Mouse (Mus musculus) liver, postnatal 0 days (tissue): Measurements from ENCODE around the gene Mrap.

Source experiments
- CTCF ChIP-seq: sonication (generic); IDR thresholded peaks from 2 replicates; pipeline ENCODE4 v1.5.1; 2016; ENCODE audit warnings: antibody characterized with exemption, low read depth
- EP300 ChIP-seq: IDR thresholded peaks from 2 replicates; pipeline ENCODE4 v1.6.1; 2016; ENCODE audit warnings: antibody characterized with exemption, low read depth, mild to moderate bottlenecking

DNA sequence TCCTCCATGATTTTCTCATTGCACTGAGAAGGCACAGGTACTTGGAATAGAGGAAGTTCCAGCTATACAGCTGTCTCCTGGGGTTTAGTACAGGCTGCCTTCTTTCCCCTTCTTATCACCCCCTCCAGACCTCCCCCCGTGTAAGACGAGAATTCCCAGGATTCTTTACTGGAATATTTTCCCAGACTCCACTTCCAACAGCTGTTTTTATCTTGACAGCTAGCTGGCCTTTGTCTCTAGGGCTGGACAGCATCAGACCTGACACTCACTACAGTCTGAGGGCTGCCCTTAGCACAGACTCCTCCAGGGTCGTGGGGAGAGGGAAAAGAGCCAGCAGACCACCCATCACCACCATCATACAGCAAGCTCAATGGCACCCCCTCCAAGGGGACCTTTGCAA is 31.7 kb upstream of the Mrap start:
- TF ChIP-seq CTCF (no peak), EP300 (no peak)
